Mouse (Mus musculus) layer of hippocampus, adult 8-10 months (tissue): ENCODE measurements around the gene Dnm2. TPM values are rescaled to one million over a fixed set of nuclear protein-coding genes. Genes with fewer than 3 reads are reported as not detected.
"Not testable (repeated sequence)": the region's sequence is repeated elsewhere in the genome, so short reads cannot be mapped to it uniquely, and the experiment has no call there.

Experiments
- DNase-seq, 2 experiments: peaks; one replicate each; pipeline ENCODE4 v3.0.0; 2022; ENCODE audit warnings: low spot score in 2 of 2
- total RNA-seq, 4 experiments: library from RNA; stranded (reverse); gene quantifications; 2 replicates each; pipeline ENCODE4 v1.2.4; 2022

The Dnm2 gene
- total RNA-seq, 4 experiments from 2014 or later: 60.8 to 76.0 (median 71.2) TPM

DNA sequence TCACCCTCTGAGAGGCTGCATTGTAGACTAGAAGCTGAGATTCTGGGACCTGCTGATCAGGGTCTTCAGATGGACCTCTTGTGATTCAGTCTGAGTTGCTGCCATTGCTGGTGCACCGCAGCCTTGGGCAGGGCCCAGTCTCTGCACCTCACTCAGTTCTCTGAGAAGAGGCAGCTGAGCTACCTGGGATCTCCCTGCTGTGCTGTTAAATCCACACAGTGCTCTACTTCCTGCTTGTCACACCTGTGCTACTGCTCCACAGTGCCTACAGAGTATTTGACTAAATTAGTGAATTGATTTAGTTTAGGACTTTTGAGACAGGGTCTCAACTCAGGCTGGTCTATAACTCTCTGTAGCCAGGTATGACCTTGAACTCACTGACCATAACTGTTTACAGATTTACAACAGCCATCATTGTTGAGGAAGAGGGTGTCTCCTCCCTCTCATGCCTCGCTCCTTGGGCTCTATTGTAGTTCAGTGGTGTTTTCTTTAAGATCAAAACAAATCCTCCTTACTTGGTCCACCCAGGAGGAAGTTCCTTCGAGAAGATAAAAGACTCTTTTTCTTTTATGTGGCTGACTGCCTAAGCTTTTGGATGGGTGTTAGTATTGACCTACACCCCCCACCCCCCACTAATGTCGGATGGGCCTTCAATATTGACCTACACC is 30.5 kb downstream of the Dnm2 start:
- no peak for DNase-seq

DNA sequence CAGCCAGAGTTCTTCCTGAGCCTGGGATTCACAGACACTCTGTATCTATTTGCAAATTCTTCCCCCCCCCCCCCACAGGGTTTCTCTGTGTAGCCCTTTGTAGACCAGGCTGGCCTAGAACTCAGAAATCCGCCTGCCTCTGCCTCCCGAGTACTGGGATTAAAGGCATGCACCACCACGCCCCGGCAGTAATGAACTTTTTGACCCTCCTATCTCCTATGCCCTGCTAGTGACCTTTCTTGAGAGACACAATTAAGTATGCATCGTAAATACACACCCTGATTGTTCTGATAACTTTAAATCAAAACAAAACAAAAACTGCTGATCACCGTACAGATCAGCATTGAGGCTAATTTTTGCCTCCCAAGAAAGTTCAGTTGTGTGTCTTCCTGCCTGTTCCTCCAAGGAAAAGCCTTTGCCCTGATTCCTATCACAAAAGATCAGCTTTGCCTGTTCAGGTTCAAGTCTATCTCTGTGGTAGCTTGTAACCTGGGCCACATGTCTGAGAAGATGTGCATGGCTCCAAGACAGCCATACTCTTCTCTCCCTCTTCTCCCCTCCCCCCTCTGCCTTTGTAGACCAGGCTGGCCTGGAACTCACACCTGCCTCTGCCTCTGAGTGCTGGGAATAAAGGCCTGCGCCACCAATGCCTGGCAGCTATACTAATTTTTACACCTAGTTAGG is 31.7 kb downstream of the Dnm2 start:
- DNase-seq: no peak

DNA sequence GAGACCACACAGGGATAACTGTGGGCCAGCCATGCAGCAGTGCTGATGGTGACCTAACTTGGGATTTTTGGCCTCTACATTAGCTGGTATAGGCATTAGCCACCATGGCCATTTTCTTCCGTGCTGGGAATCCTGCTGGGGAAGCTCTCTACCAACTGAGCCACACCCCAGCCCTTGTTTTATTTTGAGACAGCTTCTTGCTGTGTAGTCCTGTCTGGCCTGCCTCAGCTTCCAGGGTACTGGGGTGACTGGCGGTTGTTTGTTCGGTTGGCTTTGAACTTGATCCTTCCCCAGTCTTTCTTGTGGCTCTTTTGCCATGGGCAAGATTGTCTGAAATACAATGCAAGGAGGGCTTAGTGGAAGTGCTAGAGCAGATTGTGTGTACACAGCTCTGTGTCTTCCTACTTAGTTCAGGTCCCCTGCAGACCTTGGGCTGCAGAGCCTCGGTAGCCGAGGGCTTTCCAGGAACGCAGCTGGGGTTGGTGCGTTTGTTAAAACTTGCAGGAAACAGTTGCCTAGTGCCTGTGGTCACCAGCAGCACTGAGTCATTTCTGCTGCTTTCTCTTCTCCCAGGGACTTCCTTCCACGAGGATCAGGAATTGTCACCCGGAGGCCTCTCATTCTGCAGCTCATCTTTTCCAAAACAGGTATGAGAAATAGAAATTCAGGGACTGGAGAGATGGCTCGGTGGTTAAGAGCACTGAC is 32.4 kb downstream of the Dnm2 start:
- DNase-seq: no peak

DNA sequence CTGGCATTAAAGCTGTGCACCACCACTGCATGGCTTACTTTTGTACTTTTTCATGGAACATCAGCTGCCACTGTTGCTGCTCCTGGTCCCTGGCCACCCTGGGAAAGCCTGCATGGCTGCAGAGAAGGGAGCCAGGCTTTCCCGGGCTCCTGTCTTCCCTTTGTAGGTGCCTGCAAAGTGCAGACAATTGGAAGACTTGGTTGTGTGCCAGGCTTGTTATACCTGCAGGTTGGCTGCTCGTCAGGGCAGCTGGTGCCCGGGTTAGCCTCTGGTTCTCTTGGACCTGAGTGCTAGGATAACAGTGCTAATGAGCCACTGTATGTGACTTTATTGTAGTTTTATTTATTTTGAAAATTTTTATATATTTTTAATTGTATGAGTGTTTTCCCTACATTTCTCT is 34.1 kb downstream of the Dnm2 start:
- no peak for DNase-seq

DNA sequence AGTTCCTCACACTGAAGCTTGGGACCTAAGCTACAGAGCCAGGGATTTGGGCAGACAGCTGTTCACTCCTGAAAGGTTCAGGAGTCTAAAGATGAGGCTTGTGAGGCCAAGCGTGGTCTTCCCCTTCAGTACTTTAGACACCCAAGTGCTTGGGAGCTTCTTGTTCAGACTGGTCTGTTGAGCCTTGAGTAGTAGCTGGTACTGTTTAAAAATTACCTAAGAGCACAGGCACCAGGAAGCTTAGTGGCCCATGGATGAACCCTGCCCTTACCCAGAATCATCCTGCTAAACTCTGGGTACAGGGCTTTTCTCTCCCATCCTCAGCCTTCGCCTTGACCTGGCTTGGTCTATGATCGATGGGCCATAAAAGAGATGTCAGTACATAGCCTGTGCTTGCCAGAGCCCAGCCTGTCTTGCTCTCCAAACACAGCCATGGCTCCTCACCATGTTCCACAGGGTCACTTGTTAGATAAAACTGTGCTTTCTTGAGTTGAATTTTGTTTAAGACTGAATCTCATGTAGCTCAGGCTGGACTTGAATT is 35.8 kb downstream of the Dnm2 start:
- DNase-seq: no peak

DNA sequence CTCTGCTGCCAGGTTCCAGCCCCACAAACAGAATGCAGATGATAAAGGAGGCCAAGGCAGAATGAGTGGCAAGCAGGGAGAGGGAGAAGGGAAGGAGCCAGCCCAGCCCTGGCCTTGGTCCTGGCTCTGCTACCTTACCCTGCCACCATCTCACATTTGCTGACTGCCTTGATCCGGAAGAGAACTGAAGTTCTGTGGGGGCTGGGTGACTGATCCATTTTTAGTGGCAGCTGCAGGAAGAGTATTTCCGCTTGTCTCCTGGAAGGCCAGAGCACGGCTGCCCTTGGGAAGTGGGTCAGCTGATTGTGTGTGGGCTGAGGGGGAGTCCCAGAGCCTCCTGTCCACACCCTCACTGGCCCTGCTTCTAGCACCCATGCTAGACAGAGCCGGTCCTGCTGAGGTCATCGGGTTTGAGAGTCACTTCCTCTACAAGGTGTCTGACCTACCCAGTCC is 38.5 kb downstream of the Dnm2 start:
- DNase-seq: no peak

DNA sequence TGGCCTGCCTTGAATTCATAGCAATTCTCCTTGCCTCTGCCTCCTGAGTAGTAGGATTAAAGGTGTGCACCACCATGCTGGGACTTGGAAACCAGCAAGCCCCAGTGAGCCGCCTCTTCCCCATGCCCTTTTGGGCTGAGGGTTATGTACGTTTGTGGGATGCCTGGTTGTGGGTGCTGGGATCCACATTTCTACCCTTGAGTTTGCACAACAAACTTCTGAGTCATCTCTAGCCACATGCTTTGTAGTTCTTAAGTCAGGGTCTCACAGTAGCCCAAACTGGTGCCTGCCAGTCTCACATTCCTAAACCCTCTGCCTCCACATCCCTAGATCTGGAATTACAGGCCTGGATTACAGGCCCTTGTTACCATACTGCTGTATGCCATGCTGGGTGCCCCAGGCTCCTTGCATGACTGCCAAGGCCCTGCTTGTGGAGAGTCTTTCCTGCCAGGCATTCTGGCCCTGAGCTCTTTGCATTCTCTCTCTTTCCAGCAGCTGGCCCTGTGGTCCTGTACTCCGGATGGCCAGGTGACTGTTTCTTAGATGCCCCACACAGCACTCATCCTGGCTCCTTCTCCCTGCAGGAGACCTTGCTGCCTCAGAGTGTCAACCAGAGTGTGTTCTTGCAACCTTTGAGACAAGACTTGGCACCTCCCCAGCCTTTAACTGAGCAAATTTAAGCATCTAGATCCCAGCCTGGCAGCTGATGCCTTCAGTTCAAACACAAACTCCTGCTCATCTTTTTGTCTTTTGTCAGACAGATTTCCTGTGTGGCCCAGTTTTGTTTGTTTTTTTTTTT is 39.3 kb downstream of the Dnm2 start:
- no peak for DNase-seq

DNA sequence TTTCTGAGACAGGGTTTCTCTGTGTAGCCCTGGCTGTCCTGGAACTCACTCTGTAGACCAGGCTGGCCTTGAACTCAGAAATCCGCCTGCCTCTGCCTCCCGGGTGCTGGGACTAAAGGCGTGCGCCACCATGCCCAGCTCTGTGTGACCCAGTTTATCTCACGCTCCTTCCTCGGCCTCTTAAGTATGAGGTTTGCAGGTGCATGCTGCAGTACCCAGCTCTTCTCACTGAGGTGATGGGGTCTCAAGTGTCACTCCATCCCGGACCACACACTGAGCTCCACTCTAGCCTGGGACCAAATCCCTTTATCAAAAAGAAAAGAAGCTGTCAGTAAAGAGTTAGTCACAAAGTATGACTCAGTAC is 39.8 kb downstream of the Dnm2 start:
- DNase-seq: not testable (repeated sequence)

DNA sequence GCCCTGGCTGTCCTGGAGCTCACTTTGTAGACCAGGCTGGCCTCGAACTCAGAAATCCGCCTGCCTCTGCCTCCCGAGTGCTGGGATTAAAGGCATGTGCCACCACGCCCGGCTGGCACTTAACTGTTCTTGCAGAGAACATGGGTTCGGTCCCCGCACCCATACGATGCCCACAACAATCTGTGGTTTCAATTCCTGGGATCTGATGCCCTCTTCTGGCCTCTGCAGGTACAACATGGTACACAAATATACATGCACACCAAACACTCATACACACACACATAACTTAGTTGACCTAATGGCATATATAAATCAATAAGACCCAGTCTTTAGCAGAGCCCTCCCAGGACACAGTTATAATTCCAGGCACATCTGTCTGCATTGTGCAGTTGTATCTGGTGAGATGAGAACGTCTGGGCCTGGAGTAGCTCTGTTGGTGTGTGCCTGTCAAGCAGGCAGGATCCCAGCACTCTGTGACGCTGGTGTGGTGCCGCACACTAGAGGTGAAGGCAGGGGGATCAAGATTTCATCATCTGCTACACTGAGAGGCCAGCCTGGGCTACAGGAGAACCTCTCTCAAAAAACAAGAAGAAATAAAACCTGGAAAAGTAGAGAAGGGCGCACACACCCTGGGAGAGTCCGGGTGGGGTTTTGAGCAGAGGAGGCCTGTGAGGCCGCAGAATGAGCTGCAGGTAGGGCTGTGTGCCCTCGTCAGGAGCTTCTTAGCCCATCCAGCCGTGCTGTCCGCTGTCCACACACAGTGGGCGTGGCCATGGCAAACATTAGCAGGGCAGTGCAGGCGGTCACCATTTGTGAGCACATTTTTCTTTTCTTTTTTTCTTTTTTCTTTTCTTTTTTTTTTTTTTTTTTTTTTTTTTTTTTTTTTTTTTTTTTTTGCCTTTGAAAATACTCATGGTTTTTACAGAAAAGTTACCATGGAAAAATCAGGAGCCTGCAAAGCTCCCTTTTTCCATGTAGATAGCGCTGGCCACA is 44.6 kb downstream of the Dnm2 start:
- peak in 1 of 2 experiments; percentile 51 for DNase-seq

DNA sequence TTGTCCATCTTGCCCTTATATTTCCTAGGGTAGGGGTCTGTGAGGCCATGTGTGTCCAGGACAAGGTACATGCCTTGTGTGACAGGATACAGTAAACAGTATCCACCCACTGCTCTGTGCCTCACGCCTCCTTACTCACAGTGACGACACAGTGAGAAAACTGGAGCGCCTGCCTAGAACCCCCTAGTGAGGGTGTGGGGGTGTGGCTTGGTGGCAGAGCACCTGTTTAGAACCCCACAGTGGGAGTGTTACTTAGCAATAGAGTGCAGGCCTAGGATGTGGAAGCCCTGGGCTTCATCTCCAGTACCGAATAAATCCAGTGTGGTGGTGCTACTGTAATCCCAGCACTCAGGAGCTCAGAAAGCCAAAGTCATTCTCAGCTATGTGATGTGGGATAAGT is 48.2 kb downstream of the Dnm2 start:
- DNase-seq: no peak

DNA sequence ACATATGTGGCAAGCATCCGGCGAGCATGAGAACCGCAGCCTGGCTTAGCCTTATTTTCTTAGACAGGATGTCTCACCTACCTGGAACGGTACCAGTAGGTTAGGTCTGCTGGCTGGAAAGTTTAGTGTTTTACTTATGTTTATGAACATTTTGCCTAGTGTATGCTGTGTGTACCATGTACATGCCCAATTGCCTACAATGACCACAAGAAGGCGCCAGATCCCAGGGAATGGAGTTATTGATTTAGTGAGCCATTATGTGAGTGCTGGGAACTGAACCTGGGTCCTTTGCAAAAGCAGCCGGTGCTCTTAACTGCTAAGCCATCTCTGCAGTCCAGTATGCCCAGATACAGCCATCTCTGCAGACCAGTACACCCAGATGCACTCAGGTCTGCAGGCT is 53.0 kb downstream of the Dnm2 start:
- no peak for DNase-seq

DNA sequence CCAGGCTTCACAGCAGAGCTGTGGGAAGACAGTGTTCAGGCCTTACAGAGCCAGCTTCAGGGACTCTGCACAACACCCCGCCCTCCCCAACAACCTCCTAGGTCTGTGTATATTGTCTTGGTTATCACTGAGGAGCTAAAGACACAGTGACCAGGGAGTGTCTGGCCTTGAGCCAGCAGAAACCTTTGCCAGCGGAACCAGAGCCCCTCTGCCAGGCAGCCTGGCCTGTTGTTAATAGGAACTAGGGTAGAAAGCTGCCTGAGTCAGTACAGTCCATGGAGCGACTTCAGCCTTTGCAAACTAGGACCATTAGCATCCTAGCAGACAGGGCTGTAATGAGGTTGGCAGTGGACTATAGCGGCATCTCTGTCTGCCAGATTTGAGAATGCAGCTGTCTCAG is 59.4 kb downstream of the Dnm2 start:
- DNase-seq: no peak

DNA sequence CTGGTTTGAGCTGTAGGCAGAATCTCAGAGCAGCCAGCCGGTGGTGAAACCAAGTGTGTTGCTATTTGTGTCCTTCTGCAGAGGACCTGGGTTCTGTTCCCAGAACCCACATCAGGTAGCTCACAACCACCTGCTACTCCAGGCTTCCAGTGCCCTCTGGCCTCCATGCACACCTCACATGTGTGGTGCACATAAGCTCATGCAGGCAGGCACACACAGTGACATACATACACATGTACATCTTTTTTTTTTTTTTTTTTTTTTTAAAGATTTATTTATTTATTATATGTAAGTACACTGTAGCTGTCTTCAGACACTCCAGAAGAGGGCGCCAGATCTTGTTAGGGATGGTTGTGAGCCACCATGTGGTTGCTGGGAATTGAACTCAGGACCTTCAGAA is 63.5 kb downstream of the Dnm2 start:
- not testable (repeated sequence) for DNase-seq

DNA sequence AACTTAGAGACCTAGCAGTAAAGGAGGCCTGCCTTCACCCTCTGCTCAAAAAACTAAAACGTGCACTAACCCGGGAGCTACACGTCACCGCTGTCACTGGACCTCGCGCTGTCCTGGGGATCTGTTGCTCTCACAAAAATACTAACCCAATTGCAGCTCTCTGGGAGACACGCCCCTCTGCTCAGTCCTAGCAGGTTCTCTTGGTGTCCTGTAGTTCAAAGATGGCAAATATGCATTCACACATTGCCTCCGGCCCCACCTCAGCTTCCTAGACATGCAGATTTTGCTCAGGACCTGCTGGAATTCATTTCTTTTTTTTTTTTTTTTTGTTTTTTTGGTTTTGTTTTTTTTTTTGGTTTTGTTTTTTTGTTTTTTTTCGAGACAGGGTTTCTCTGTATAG is 66.0 kb downstream of the Dnm2 start:
- no peak for DNase-seq

DNA sequence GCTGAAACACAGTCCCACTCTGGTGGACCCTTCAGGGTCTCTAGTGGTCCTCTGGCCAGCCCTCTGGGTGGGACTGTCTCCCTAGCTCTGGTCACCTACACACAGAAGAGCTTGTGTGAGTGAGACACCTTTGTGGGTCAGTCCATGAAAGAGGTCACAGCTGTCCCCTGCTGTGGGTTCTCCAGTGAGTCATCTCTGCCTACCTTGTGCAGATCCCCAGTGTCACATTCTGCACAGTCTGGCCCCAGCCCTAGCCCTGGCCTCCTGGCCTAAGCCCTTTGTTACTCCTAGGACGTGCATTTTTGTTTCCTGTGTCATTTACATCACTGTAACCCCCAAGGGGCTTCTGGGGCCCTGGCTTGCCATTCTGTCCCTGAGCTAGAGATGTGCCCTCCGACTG is 69.2 kb downstream of the Dnm2 start:
- DNase-seq: no peak

DNA sequence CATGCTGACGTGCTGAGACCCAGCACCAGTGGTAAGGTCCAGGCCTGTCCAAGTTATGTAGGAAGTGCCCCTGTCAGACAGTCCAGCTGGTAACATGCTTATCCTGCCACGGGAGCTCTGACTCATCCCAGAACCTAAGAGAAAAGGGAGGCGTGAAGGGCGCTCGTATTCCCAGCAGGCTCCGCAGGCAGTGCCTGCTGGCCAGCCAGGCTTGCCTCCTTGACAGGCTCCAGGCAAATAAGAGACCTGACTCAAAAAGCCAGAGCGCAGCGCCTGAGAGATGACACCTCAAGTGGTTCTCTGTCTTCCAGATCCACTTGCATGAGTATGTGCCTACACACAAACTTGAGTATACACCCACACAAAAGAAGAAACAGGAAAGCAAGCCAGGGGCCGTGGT is 70.0 kb downstream of the Dnm2 start:
- DNase-seq: no peak

DNA sequence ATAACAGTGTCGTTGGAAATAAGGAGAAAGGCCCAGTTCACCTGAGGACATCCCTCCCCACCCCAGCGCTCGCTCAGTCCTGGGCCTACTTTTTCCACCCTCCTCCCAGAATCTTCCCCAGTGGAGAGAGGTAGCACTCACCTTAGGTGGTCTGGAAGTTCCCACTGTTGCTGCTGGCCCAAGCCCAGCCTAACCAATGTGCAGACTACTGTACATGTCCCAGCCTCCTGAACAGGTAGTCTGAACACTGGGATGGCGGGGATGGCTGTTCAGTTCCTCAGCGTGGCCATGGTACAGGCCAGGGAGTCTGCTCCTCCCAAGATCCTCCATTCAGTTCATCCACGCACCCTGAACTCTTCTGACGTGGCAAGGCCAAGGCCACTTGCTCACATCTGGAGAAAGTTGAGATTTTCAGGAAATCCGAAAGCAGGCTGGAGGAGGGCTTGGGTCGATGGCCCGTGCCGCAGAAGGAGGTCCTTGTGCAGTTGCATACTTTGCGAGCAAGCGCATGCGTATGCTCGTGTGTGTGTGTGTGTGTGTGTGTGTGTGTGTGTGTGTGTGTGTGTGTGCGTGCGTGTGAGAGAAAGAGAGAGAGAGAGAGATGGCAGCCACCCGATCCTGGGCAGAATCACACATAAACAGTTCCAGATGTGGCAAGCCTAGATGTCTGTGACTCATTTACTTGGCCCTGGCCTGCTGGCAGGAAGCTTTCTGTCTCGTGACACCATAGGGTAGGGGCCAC is 71.8 kb downstream of the Dnm2 start:
- no peak for DNase-seq

DNA sequence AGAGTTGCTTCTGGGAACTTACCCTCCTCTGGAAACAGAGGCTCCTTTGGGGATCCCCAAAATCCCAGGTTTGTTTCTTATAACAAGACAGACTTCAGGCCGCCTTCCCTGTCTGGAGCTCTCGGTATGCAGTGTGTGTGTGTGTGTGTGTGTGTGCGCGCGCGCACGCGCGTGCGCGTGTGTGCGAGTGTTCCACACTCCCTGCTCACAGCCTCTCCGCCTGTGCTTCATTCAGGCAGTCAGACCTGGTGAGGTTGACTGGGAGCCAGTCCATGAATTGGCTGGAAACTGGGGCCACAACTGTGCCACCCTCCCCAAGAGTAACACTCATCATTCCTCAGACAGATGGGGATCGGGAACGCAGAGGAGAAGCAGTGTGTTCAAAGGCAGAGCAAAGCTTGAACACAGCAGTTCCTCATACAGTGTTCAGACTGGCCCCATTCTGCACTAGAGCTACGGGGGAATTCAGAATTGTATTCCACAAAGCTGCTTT is 72.4 kb downstream of the Dnm2 start:
- DNase-seq: peak; percentile 54 to 55

DNA sequence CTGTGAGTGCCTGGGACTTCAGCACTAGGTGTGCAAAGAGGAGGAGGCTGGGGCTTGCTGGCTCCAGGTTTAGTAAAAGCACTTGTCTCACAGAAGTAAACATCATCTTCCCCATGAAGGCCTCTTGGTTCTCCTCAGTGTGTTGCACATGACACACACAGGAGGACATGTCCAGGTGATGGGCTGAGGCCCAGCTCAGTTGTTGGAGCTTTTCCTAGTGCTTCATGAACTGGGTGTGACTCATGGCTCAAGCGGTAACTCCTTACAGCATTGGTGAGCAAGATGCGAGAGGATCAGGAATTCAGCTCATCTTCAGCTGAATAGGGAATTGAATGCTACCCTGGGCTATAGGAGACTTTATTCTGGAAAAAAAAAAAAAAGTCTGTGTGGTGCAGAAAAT is 73.0 kb downstream of the Dnm2 start:
- DNase-seq: no peak
